Mouse (Mus musculus) kidney, postnatal 10 days (tissue): ENCODE data around the gene Olfr373.
"Not testable (repeated sequence)": the region's sequence is repeated elsewhere in the genome, so short reads cannot be mapped to it uniquely, and the experiment has no call there.

Experiments
- DNase-seq: peaks from one replicate; pipeline ENCODE4 v3.0.0; 2021; ENCODE audit warnings: mixed read lengths

The Olfr373 gene

DNA sequence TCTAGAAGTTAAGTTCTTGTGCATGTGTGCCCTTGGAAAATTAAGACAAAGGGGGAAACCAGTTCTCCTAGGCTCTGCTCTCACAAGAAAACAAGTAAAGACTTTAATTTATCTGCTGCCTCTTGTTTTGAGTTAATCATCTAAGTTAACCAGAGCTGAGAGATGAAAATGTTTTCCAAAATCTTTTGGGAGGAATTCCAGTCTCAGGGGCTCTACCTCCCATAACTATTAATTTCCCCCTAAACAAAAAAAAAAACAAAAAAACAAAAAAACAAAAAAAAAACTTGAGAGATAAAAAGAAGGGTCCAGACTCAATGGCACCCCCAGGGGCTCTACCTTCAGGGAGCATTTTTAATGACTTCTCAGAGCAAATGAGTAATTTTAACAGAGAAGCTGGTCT is at the start of gene Olfr373:
Gene Olfr373 (plus strand): TSS at position 301 of the 400 bp plus-strand sequence.
- DNase-seq: not testable (repeated sequence)

DNA sequence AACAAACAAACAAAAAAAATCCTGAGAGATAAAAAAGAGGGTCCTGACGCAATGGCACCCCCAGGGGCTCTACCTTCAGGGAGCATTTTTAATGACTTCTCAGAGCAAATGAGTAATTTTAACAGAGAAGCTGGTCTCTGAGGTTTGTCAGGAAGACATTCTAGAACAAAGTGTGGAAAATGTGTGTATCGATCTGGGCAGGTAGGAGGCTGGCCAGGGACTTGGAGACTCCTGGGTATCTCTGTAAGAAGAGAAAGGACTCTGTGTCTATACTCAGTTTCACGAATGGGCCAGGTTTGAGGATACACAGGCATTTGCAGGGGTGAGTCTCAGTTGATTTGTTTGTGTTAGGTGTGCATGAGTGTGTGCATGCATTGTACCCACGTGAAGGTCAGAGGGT is 42.1 kb upstream of the Olfr373 start, which contains the start of gene Olfr372:
Gene Olfr372 (plus strand): TSS at position 301 of the 400 bp plus-strand sequence.
- DNase-seq: not testable (repeated sequence)

DNA sequence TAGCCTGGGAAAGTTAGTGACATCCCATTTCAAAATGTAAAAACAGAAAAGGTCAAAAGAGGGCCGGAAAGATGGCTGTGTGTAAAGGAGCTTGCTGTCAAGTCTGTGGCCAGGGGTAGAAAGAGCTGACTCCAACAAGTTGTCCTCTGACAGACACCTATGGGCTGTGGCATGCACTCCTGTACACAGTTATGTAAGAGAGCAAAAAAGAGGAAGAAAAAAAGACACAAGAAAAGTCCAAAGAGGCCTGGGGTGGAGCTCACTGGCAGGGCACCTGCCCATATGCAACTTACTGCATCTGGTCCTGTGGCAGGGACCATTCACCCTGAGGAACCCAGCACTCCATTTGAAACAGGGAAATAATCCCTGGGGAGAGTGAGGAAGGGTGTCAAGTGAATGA is 40.5 kb upstream of the Olfr373 start:
- no peak for DNase-seq

DNA sequence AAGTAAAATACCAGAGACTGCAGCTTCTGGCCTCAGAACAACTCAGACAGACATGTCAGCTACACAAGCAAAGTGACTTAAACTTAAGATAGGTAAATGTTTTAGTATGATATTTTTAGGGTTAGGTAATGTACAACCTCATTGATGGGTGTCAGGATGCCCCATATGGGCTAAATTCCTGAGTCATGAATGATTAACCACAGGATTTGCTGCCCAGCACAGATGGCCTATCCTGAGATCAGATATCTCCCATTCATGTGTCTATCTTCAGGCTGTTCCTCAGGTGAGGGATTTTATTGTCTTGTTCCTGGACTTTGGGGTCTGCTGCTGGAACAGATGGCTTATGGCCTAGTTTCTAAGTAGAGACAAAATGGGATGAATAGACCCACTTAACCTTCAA is 28.3 kb upstream of the Olfr373 start:
- not testable (repeated sequence) for DNase-seq

DNA sequence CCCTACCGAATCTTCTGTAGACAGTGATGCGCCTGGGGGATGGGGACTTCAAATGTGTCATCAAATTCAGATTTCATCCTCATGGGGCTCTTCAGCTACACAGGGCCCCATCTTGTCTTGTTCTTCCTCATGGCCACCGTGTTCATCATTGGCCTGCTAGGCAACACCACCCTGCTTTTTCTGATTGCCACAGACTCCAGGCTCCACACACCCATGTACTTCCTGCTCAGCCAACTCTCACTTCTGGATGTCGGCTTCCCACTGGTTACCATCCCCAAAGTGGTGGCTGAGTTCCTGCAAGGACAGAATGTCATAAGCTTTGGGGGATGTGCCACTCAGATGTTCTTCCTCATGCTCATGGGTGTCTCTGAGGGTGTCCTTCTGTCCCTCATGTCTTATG is 25.3 kb upstream of the Olfr373 start:
- not testable (repeated sequence) for DNase-seq

DNA sequence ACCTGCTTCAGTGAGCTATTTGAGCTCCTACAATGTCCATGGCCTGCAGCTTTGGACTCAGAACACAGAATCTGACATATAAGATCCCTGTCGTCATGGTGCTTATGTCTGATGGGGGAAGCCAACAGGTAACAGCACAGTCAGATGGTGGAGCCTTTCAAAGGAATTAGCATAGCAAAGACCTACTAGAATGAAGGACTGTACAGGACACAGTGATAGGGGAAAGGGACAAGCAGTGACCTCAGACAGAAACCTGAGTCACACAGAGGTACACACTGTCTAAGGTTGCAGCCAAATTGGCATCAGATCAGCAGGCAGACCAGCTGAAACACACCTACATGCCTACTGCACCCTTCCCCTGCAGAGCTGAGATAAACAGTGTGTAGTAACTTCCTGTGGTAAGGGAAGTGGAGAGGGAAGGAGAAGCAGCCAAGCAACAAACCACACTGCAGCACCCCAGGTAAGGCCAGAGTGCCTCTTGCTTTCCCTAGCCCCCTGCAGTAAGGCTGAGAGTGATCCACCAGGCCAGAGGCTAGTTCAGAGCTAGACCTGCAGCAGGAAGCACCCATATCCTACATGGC is 16.1 kb upstream of the Olfr373 start:
- not testable (repeated sequence) for DNase-seq

DNA sequence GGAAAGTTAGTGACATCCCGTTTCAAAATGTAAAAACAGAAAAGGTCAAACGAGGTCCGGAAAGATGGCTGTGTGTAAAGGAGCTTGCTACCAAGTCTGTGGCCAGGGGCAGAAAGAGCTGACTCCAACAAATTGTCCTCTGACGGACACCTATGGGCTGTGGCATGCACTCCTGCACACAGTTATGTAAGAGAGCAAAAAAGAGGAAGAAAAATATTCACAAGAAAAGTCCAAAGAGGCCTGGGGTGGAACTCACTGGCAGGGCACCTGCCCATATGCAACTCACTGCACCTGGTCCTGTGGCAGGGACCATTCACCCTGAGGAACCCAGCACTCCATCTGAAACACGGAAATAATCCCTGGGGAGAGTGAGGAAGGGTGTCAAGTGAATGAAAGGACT is 1.8 kb downstream of the Olfr373 start:
- no peak for DNase-seq

DNA sequence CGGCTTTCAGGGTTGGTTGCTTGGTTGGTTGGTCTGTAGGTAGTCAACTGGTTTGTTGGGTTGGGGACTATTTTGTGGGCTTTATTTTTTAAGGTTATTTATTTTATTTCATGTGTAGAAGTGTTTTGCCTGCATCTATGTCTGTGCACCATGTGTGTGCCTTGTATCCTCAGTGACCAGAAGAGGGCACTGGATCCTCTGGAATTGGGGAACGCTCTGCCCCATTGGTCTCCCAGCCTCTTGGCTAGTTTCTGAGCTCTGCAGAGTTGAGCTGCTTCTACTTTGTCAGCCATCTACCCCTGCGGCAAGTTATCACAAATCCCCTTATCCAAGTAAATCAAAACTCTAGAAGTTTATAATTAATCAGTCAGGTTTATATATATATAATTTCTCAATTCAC is 4.6 kb downstream of the Olfr373 start:
- not testable (repeated sequence) for DNase-seq

DNA sequence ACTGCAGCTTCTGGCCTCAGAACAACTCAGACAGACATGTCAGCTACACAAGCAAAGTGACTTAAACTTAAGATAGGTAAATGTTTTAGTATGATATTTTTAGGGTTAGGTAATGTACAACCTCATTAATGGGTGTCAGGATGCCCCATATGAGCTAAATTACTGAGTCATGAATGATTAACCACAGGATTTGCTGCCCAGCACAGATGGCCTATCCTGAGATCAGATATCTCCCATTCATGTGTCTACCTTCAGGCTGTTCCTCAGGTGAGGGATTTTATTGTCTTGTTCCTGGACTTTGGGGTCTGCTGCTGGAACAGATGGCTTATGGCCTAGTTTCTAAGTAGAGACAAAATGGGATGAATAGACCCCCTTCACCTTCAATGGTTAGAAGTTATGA is 13.7 kb downstream of the Olfr373 start:
- not testable (repeated sequence) for DNase-seq

DNA sequence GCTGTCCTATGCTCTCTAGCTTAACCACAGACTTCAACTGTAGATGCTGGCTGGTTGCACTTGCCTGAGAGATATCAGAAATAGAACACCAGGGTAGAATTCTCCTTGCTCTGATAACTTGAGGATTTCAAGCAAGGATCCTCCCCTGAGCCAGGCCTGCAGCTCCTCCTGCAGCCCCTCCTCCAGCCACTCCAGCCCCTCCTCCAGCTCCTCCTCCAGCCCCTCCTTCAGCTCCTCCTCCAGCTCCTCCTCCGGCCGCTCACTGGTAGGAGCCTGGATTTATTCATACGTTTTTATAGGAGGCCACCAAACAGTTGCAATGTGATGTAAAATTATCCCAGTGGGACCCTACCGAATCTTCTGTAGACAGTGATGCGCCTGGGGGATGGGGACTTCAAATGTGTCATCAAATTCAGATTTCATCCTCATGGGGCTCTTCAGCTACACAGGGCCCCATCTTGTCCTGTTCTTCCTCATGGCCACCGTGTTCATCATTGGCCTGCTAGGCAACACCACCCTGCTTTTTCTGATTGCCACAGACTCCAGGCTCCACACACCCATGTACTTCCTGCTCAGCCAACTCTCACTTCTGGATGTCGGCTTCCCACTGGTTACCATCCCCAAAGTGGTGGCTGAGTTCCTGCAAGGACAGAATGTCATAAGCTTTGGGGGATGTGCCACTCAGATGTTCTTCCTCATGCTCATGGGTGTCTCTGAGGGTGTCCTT is 16.6 kb downstream of the Olfr373 start:
- peak; percentile 74 for DNase-seq

DNA sequence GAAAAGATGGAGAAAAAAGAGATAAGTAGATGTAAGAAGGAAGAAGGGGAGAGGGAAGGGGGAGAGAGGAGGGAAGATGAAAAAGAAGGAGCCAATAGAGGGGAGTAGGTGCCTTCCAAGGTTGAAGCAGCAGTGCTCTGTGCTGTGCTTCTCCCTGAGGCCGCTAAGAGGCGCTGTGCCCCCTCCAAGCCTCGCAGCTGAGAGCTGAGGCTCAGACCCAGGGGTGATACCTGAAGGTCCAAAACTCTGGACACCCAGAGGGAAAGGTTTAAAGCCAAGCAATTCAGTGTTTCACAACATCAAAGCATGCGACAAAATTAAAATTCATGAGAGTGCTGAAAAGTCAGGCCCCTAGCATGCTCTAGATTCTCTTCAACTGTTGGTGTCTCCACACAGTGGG is 22.2 kb downstream of the Olfr373 start:
- no peak for DNase-seq

DNA sequence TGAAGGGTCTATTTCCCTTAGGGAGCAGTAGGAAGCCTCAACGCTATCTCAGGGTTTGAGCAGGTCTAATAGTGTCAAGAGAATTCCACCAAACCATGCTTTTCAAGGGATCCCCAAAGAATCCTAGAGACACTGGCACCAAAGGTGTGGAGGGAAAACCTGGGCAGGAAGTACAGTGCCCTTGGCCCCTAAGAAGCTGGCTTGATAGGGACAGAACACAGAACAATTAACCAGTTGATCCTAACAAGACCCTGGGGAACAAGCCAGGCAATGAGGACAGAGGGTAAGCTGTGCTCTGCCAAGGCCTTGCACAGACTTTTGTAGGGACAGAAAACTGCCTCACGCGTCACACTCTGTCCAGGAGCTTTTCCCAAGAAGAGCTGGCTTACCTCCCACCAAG is 23.8 kb downstream of the Olfr373 start, which contains the start of gene Olfr374:
Gene Olfr374 (plus strand): TSS at position 301 of the 400 bp plus-strand sequence.
- no peak for DNase-seq

DNA sequence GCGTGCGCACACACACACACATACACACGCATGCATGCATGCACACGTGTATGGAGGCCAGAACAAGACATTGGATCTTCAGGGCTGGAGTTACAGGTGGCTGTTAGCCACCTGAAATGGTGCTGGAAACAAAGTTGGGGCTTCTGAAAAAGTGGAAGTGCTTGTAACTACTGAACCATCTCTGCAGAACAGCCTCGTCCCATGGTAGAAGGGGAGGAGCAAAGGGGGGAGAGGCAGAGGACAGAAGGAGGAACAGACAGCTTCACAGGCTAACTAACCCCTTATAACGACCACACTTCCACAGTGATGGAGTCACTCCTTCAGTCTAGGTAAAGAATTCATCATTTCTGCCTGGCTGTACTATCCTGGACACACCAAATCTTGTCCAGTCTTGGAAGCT is 27.9 kb downstream of the Olfr373 start:
- no peak for DNase-seq

DNA sequence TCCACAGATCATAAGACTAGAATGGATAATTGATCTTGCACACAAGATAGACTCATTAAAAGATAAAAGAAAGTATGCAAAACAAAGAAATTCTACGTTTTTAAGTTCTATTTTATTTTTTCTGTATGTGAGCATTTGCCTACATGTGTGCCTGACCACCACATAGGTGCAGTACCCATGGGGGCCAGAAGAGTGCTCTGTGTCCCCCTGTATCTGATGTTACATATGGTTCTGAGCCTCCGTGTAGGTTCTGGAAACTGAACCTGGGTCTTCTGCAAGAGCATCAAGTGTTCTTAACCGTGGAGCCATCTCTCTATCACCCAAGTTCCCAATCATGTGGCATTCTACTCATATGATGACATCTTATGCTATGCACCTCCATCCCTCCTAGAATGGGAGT is 29.5 kb downstream of the Olfr373 start:
- DNase-seq: no peak

DNA sequence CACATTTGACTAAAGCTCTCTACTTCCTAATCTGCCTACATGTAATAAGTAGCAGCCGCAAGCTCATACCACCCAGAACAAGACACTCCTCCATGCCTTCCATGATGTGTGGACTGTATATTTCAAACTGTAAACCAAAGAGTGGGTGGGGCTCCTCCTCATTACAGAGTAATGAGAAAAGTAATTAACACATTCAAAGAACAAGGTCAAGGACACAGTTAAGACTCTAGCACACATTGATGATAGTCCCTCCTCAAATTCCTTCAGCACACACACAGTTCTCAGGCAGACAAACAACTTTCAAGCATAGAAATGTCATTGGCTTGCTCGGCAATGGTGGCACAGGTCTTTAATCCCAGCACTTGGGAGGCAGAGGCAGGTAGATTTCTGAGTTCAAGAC is 32.2 kb downstream of the Olfr373 start:
- no peak for DNase-seq

DNA sequence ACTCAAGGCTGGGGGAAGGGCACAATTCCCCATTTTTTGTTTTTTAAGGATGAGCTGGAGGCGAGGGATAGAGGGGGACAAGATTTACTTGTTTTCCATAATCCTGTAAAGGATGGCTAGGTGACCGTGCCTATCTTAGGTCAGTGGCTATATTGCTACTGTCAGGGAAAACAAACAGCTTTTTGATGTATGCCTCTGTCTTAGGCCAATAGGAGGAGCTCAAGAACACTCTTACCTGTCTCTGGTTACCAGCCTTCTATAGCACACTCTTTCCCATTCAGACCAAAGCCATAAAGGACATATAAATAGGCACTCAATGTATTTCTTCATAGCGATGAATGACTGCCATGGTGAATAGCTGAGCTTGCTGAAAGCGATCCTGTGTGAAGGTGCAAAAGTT is 35.6 kb downstream of the Olfr373 start:
- DNase-seq: no peak

DNA sequence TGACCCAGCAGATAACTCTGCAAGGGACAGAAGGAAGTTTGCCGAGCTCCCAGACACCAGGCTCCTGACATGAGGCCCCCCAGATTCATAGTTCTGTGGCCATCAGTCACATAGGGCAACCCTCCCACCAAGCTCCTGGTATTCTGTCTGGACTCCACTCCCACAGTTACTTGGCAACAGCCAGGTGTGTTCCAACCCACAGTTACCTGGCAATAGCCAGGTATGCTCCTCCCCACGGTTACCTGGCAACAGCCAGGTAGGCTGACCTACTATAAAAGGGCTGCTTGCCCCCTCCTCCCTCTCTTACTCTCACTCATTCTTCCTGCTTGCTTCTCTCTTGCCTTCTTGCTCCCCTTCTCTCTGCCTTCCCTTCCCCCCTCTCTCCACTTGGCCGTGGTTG is 38.5 kb downstream of the Olfr373 start:
- not testable (repeated sequence) for DNase-seq

DNA sequence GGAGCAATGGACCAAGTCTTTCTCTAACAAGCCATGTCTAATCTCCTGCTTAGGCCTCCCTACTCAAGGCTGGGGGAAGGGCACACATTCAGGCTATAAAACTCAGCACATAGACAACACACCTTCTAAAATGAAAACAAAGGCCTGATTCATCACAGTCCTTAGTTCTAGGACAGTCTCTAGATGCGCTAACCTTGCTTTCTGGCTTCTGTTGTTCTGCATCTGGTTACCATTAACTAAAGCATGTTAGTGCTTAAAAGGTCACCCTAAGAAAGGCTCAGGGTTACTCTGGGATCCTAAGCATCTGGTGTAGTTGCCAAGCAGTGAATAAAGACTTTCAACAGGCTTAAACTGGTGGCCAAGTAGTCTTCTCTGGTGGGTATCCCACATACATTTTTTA is 39.0 kb downstream of the Olfr373 start:
- DNase-seq: no peak

DNA sequence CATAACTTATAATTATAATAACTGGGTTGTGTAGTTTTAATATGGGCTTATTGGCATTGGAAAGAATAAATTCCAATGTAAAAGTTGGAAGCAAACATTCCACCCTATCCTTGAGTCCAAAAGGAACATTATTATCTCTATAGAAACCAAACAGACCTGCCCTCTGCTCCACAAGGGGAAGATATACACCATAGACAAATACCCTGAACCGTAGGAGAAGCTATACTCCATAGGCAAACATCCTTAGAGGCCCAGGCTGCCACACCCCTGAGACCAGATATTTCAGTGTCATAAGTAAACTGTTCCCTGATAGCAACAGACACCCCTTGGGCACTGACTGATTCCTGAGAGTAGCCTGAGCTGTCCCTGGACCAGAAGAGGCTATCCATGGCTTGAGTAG is 44.9 kb downstream of the Olfr373 start:
- DNase-seq: no peak

DNA sequence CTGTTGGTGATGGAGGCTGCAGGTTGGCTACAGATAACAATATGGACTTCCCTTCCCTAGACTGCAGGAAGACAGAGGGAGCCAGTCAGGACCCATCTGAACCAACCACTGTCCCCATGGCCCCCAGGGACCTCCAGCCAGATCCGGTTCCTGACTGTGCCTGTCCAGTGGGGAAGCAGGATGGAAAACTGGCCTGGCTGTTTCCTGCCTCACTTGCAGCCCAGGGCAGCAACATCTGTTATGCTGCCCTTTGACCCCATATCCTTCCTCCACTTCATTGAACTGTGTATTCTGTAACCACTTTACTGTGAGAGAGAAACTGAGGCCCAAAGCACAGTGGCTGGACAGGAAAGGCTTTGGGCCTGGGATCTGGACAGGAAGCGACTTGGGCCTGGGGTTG is 48.3 kb downstream of the Olfr373 start:
- DNase-seq: peak; percentile 76

DNA sequence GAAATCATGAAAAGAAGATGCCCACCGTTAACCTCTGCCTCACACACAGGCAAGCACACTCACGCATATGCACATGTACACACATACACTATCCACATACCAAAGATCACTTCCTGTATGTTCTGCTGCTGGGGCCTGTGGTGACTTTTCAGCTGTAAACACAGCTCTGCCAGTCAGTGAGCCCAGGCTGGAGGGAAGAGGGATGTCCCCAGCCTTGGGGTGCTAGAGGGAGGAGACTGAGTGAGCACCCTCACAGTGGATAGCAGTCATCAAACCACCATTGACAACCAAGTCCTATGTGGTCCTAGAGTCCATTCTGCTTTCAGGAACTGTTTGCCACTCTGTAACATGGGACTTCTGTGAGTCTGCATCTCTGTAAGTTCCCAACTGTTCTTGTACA is 48.9 kb downstream of the Olfr373 start:
- no peak for DNase-seq

DNA sequence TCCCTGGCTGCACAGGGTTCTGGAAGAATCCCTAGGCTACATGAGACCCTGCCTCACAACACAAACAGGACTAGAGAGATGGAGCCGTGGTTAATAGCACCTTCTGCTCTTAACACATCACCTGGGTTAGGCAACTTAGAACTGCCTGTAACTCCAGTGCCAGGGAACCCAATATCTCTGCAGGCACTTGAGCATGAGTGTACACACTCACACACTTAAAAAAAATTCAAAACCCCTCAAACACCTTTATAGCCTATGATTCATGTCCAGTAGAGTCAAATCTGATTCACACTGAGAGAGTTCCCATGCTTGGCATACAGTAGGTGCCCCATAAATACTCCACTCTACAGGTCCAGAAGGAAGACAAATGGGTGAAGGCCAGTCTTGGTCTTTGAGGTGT is 49.4 kb downstream of the Olfr373 start:
- no peak for DNase-seq

DNA sequence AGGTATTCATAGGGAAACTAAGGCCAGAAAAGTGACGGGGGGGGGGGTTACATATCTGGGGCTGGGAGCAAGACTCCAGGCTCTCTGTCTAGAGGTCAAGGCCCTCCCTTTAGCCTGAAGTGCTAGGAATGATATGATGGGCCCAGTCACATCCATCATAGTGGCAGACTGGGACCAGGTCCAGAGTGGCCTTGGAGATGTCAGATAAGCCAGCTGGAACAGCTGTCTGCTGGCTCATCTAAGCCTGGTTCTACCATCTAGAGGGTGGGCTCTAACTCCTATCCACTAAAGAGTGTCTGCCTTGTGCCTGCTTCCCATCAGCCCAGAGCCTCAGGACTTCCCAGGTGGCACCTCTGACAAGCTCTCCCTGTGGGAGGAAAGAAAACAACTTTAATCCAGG is 49.9 kb downstream of the Olfr373 start:
- DNase-seq: peak; percentile 76

DNA sequence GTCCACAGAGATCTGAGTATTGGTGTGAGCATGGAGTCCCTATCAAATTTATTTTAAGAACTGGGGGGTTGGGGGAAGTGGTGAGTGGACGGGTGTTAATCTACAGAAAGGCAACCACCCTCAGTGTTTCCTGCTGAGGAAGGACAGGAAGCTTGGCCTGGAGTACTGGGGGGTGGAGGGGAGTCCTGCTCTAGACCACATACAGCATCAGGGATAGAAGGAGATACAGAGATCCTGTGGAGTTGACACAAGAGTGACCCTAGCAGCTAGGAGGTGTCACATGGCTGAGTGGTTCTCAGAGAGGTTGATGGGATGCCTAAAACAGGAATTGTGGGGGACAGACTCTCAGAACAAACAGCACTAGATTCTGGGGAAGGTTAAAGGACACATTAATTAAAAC is 50.5 kb downstream of the Olfr373 start:
- peak; percentile 30 for DNase-seq
